Mouse (Mus musculus): Measurements from ENCODE around the gene Itga4. TPM values are rescaled to one million over a fixed set of nuclear protein-coding genes. Genes with fewer than 3 reads are reported as not detected.
A peak's percentile ranks its signal among the peaks of the same experiment; 100 is the strongest.

Itga4 gene
- polyA plus RNA-seq (2015; fragmentation: Nextera tagmentation; extraction: Ambion mirVana) = 4.5 and 5.6 TPM in 2 replicates

- TF ChIP-seq EP300 (IDR thresholded peaks at IDR 0.05) = no peak
- TF ChIP-seq CTCF (IDR thresholded peaks at IDR 0.05) = peak; percentile 66
- DNase-seq (ENCODE audit: low spot score) = peak; percentile 67
- ATAC-seq = peak; percentile 82
- H3K27ac ChIP-seq (ENCODE audit: low read length) = peak within 1 kb of the TSS; percentile 66
- H3K36me3 ChIP-seq (ENCODE audit: insufficient read depth, low read length) = no peaks in the 10 kb centered on the region
- peak within 1 kb of the TSS; percentile 61 for H3K4me2 ChIP-seq (replicated peaks; ENCODE audit: low read depth, low read length)
- peak within 1 kb of the TSS; percentile 23; the same call in 1 of the 2 replicates for H3K9ac ChIP-seq (replicated peaks; ENCODE audit: low read depth)
- H3K9me3 ChIP-seq (ENCODE audit: low read length) = no peaks in the 10 kb centered on the region
- no peaks in the 10 kb centered on the region for H3K27me3 ChIP-seq (replicated peaks; ENCODE audit: insufficient read depth, low read length)
- peak within 1 kb of the TSS; percentile 40 for H3K4me3 ChIP-seq (ENCODE audit: low read depth, low read length)
- WGBS = 0% methylated on average over 41 of the region's 41 CpGs
- H3K4me1 ChIP-seq (ENCODE audit: insufficient read depth, low read depth, low read length) = no peaks in the 10 kb centered on the region
These were observed at the start of gene Itga4 for GRCm38 (mm10) chr2:79255192-79256000. Itga4 (plus strand) TSS chr2:79255426.

- Histone ChIP-seq H3K36me3 (ENCODE audit: insufficient read depth, low read length) (no peaks in the 10 kb centered on the region), H3K27ac (ENCODE audit: low read length) (no peak overlapping the region), H3K27me3 (replicated peaks; ENCODE audit: insufficient read depth, low read length) (no peaks in the 10 kb centered on the region), H3K9me3 (ENCODE audit: low read length) (no peaks in the 10 kb centered on the region), H3K4me2 (replicated peaks; ENCODE audit: low read depth, low read length) (no peak overlapping the region), H3K4me1 (ENCODE audit: insufficient read depth, low read depth, low read length) (no peaks in the 10 kb centered on the region), H3K4me3 (ENCODE audit: low read depth, low read length) (no peak overlapping the region), H3K9ac (replicated peaks; ENCODE audit: low read depth) (no peak overlapping the region)
- WGBS = 73% methylated on average over 4 of the region's 4 CpGs
- ATAC-seq (no peak), DNase-seq (ENCODE audit: low spot score) (no peak)
- TF ChIP-seq CTCF (IDR thresholded peaks at IDR 0.05) (no peak), EP300 (IDR thresholded peaks at IDR 0.05) (no peak)
These were observed 49.0 kb upstream of the Itga4 start for GRCm38 (mm10) chr2:79206191-79206755.

- Histone ChIP-seq H3K4me3 (ENCODE audit: low read depth, low read length) (no peak overlapping the region), H3K27me3 (replicated peaks; ENCODE audit: insufficient read depth, low read length) (no peaks in the 10 kb centered on the region), H3K9me3 (ENCODE audit: low read length) (no peaks in the 10 kb centered on the region), H3K4me1 (ENCODE audit: insufficient read depth, low read depth, low read length) (no peaks in the 10 kb centered on the region), H3K4me2 (replicated peaks; ENCODE audit: low read depth, low read length) (no peak overlapping the region), H3K9ac (replicated peaks; ENCODE audit: low read depth) (no peak overlapping the region), H3K36me3 (ENCODE audit: insufficient read depth, low read length) (no peaks in the 10 kb centered on the region), H3K27ac (ENCODE audit: low read length) (no peak overlapping the region)
- ATAC-seq (no peak), DNase-seq (ENCODE audit: low spot score) (no peak)
- no peak for TF ChIP-seq CTCF (IDR thresholded peaks at IDR 0.05)
- no peak for TF ChIP-seq EP300 (IDR thresholded peaks at IDR 0.05)
These were observed 40.2 kb upstream of the Itga4 start for GRCm38 (mm10) chr2:79214982-79215381.

- no peak overlapping the region for H3K27ac ChIP-seq (ENCODE audit: low read length)
- TF ChIP-seq CTCF (IDR thresholded peaks at IDR 0.05) (no peak), EP300 (IDR thresholded peaks at IDR 0.05) (no peak)
- no peak overlapping the region for H3K9ac ChIP-seq (replicated peaks; ENCODE audit: low read depth)
- H3K36me3 ChIP-seq (ENCODE audit: insufficient read depth, low read length) = no peaks in the 10 kb centered on the region
- H3K4me1 ChIP-seq (ENCODE audit: insufficient read depth, low read depth, low read length) = no peaks in the 10 kb centered on the region
- no peak for DNase-seq (ENCODE audit: low spot score)
- no peak for ATAC-seq
- no peaks in the 10 kb centered on the region for H3K27me3 ChIP-seq (replicated peaks; ENCODE audit: insufficient read depth, low read length)
- 75% methylated on average over 3 of the region's 3 CpGs for WGBS
- no peak overlapping the region for H3K4me2 ChIP-seq (replicated peaks; ENCODE audit: low read depth, low read length)
- no peak overlapping the region for H3K4me3 ChIP-seq (ENCODE audit: low read depth, low read length)
- H3K9me3 ChIP-seq (ENCODE audit: low read length) = no peaks in the 10 kb centered on the region
These were observed 39.7 kb upstream of the Itga4 start for GRCm38 (mm10) chr2:79215479-79215878.

- Histone ChIP-seq H3K9me3 (ENCODE audit: low read length) (no peaks in the 10 kb centered on the region), H3K4me2 (replicated peaks; ENCODE audit: low read depth, low read length) (no peak overlapping the region), H3K4me1 (ENCODE audit: insufficient read depth, low read depth, low read length) (no peaks in the 10 kb centered on the region), H3K27ac (ENCODE audit: low read length) (no peak overlapping the region), H3K4me3 (ENCODE audit: low read depth, low read length) (no peak overlapping the region), H3K36me3 (ENCODE audit: insufficient read depth, low read length) (no peaks in the 10 kb centered on the region), H3K9ac (replicated peaks; ENCODE audit: low read depth) (no peak overlapping the region), H3K27me3 (replicated peaks; ENCODE audit: insufficient read depth, low read length) (no peaks in the 10 kb centered on the region)
- TF ChIP-seq EP300 (IDR thresholded peaks at IDR 0.05) (no peak), CTCF (IDR thresholded peaks at IDR 0.05) (no peak)
- DNase-seq (ENCODE audit: low spot score) (no peak), ATAC-seq (no peak)
- WGBS = 27% methylated on average over 3 of the region's 3 CpGs
These were observed 30.4 kb upstream of the Itga4 start for GRCm38 (mm10) chr2:79224714-79225426.

- no peak for ATAC-seq
- Histone ChIP-seq H3K9me3 (ENCODE audit: low read length) (no peaks in the 10 kb centered on the region), H3K36me3 (ENCODE audit: insufficient read depth, low read length) (no peaks in the 10 kb centered on the region), H3K27me3 (replicated peaks; ENCODE audit: insufficient read depth, low read length) (no peaks in the 10 kb centered on the region), H3K4me2 (replicated peaks; ENCODE audit: low read depth, low read length) (no peak overlapping the region), H3K9ac (replicated peaks; ENCODE audit: low read depth) (no peak overlapping the region), H3K4me3 (ENCODE audit: low read depth, low read length) (no peak overlapping the region), H3K4me1 (ENCODE audit: insufficient read depth, low read depth, low read length) (no peaks in the 10 kb centered on the region), H3K27ac (ENCODE audit: low read length) (no peak overlapping the region)
- TF ChIP-seq EP300 (IDR thresholded peaks at IDR 0.05) = no peak
- no peak for TF ChIP-seq CTCF (IDR thresholded peaks at IDR 0.05)
- 65% methylated on average over 4 of the region's 4 CpGs for WGBS
- DNase-seq (ENCODE audit: low spot score) = peak; percentile 24
These were observed 27.4 kb upstream of the Itga4 start for GRCm38 (mm10) chr2:79227805-79228241.

Measured in lung, postnatal 0 days (tissue).